Mouse (Mus musculus) bone marrow, adult 2 months (tissue): Measurements from ENCODE around the gene Fads6. TPM values are rescaled to one million over a fixed set of nuclear protein-coding genes. Genes with fewer than 3 reads are reported as not detected.

Source experiments
- H3K27ac ChIP-seq: fragments of 200-500 bp; 2 replicates; pipeline ENCODE4 v1.5.1; 2012; ENCODE audit warnings: low read depth, mild to moderate bottlenecking, control low read depth, inconsistent platforms, low read length; ENCODE audit not compliant: control insufficient read depth, poor library complexity, insufficient read depth
- H3K4me1 ChIP-seq: fragments of 200-500 bp; 2 replicates; pipeline ENCODE4 v1.6.1; 2011; ENCODE audit warnings: low read length; ENCODE audit not compliant: control insufficient read depth, insufficient read depth
- H3K4me3 ChIP-seq: fragments of 200-500 bp; replicated peaks from 2 replicates; pipeline ENCODE3; 2011; ENCODE audit warnings: mild to moderate bottlenecking, low read depth, low read length, control low read depth; ENCODE audit not compliant: control insufficient read depth
- CTCF ChIP-seq: fragments of 200-500 bp; IDR thresholded peaks from 2 replicates; pipeline ENCODE4 v1.5.1; 2011; ENCODE audit warnings: low read length, control low read depth; ENCODE audit not compliant: control insufficient read depth, insufficient read depth
- POLR2A ChIP-seq: fragments of 200-500 bp; IDR thresholded peaks from 2 replicates; pipeline ENCODE4 v1.6.1; 2011; ENCODE audit warnings: low read depth, mild to moderate bottlenecking, control low read depth, low read length, borderline replicate concordance; ENCODE audit not compliant: control insufficient read depth
- WGBS: fragments of 180-500 bp; shearing (Covaris S2); methylation state at CpG from one replicate; pipeline ENCODE4 v1.1.7; 2018; 5-methylcytosine and 5-hydroxymethylcytosine counted together
- polyA plus RNA-seq: library from polyadenylated mRNA; stranded (reverse); fragments of >200 nt; gene quantifications from 2 replicates; pipeline ENCODE4 v1.2.4, GENCODE M21; 2011; ENCODE audit warnings: low replicate concordance; ENCODE audit not compliant: missing spikeins, insufficient read depth, insufficient read length

Gene Fads6
- polyA plus RNA-seq, 1 experiment = 1.4 TPM

- WGBS = 4% methylated on average over 62 of the region's 63 CpGs
- H3K4me1 ChIP-seq = peaks cover 2% of the 10 kb centered on the region
- H3K27ac ChIP-seq = no peak overlapping the region
- H3K4me3 ChIP-seq = no peak overlapping the region
- TF ChIP-seq CTCF = no peak
- TF ChIP-seq POLR2A = no peak
These were observed 47.6 kb downstream of the Fads6 start for GRCm38 (mm10) chr11:115249721-115250404.

- WGBS = 44% methylated on average over 6 of the region's 6 CpGs
- Histone ChIP-seq H3K4me3 (no peak overlapping the region), H3K27ac (no peak overlapping the region), H3K4me1 (peaks cover 2% of the 10 kb centered on the region)
- TF ChIP-seq POLR2A (no peak), CTCF (no peak)
These were observed 49.5 kb downstream of the Fads6 start for GRCm38 (mm10) chr11:115247945-115248344.

GRCm38 (mm10) chr11:115247240-115247639, 50.2 kb downstream of the Fads6 start:
- Histone ChIP-seq H3K4me3 (no peak overlapping the region), H3K27ac (no peak overlapping the region), H3K4me1 (peaks cover 2% of the 10 kb centered on the region)
- WGBS = 24% methylated on average over 3 of the region's 3 CpGs
- TF ChIP-seq POLR2A (no peak), CTCF (no peak)

GRCm38 (mm10) chr11:115246386-115246785, 51.1 kb downstream of the Fads6 start:
- Histone ChIP-seq H3K4me1 (peaks cover 2% of the 10 kb centered on the region), H3K4me3 (no peak overlapping the region), H3K27ac (no peak overlapping the region)
- TF ChIP-seq CTCF = no peak
- peak; percentile 18; the same call in 1 of the 2 replicates for TF ChIP-seq POLR2A
- 47% methylated on average over 8 of the region's 8 CpGs for WGBS

- Histone ChIP-seq H3K4me3 (no peak overlapping the region), H3K27ac (no peak overlapping the region), H3K4me1 (peaks cover 2% of the 10 kb centered on the region)
- WGBS = 88% methylated on average over 8 of the region's 8 CpGs
- TF ChIP-seq CTCF (no peak), POLR2A (no peak)
These were observed 52.6 kb downstream of the Fads6 start for GRCm38 (mm10) chr11:115244840-115245239.

DNA sequence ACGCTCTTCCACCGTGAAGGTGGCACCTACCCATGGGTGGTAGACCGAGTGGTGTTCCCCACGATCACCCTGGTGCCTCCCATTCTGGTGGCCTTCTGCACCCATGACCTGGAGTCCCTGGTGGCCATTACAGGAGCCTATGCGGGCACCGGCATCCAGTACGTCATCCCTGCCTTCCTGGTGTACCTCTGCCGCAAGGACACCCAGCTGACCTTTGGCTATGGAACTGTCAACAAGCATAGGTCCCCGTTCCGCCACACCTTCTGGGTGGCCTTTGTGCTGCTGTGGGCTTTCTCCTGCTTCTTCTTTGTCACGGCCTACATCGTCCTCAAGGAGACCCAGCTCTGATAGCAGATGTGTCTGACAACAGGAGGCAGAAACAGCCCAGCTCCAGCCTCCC, 53.7 kb downstream of the Fads6 start:
- no peak overlapping the region for H3K27ac ChIP-seq
- 85% methylated on average over 12 of the region's 12 CpGs for WGBS
- no peak overlapping the region for H3K4me3 ChIP-seq
- no peak for TF ChIP-seq POLR2A
- no peak for TF ChIP-seq CTCF
- H3K4me1 ChIP-seq = peaks cover 2% of the 10 kb centered on the region

DNA sequence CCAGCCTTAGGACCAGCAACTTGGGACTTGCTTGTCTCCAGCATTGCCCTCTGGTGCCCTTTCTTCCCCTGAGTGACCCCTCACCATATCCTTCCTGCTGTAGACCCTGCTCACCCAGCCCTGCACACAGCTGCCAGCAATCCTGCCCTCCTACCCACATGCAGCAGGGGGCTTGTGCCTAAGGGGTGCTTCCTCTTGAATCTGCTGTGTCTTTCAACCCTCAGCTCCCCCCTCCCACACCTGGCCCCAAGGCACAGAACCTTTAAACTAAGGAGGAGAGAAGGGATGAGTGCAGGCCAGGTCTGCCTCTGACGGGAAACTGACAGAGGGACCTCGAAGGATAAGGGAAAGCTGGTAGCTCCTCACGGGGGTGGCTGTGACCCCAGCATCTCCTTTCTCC, 54.7 kb downstream of the Fads6 start:
- Histone ChIP-seq H3K4me3 (no peak overlapping the region), H3K27ac (no peak overlapping the region), H3K4me1 (peaks cover 2% of the 10 kb centered on the region)
- WGBS = 89% methylated on average over 3 of the region's 3 CpGs
- no peak for TF ChIP-seq POLR2A
- TF ChIP-seq CTCF = no peak

GRCm38 (mm10) chr11:115241402-115241801, 56.1 kb downstream of the Fads6 start:
- H3K4me1 ChIP-seq = peaks cover 2% of the 10 kb centered on the region
- H3K27ac ChIP-seq = no peak overlapping the region
- TF ChIP-seq CTCF (no peak), POLR2A (no peak)
- H3K4me3 ChIP-seq = no peak overlapping the region
- WGBS = 76% methylated on average over 11 of the region's 11 CpGs
